Mouse (Mus musculus) spleen, adult 12 weeks (tissue): ENCODE measurements around the gene Kank1.

ENCODE experiments used
- DNase-seq: peaks from one replicate; pipeline ENCODE4 v3.0.0; 2022; ENCODE audit warnings: low spot score

Kank1 gene

DNA sequence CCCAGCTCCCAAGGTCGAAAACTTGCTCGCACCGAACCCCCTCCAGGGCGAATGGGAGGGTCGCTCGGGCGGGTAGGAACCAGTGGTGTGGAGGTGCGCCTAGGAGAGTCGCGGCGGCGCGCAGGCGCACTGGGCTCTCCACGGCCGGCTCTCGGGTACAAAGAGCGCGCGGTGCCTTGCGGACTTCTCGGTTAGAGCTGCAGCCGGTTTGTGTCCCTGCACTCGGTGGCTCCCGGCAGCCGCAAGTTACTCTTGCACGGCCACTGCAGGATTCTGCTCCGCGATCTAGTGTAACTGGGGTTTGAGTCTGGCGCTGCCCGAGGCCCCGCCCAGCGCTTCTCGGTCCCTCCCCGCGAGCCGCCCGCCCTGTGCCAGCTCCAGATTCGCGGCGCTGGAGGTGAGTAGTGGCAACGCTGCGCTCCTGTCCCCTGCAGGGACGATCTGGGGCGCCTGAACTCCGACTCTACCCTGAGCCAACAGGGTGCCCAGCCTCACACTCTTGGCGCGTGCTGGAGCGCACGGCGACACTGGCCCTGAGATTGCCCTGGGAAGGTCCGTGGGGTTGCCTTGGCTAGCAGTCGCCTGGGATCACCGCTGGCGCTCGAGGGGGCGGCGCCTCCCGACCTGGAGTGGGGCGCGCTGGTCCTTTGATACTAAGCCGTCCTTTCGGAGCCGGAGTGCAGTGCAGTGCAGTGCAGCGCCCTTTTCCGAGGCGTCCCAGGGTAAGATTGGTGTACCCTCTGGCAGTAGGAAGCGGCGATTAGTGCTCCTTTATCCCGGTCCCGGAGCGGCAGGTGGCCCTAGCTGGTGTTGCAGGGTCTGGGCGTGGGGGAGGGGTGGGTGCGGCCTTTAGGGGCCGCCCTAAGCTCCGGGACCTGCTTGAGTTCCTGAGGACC lies at the start of gene Kank1:
Gene Kank1 (plus strand): TSS at position 380 of the 896 bp plus-strand sequence.
- no peak for DNase-seq

DNA sequence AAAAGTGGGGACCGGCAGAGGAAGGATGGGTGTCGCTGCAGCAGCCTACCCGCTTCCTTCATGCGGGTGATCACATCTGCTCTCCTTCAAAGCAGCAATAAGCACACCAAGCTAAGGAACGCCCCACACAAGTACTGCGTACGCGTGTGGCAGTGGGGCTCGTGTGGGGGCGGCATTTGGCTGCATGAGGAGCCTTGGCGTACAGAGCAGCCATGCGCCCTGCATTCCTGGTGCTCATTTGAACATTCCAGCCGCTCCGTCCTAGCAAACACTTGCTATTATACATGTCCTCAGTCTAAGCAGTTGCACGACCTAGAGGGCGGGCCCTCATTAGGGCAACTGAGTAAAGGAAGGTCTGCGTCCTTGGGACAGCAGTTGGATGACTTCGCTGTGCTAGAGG lies 49.1 kb upstream of the Kank1 start:
- no peak for DNase-seq

DNA sequence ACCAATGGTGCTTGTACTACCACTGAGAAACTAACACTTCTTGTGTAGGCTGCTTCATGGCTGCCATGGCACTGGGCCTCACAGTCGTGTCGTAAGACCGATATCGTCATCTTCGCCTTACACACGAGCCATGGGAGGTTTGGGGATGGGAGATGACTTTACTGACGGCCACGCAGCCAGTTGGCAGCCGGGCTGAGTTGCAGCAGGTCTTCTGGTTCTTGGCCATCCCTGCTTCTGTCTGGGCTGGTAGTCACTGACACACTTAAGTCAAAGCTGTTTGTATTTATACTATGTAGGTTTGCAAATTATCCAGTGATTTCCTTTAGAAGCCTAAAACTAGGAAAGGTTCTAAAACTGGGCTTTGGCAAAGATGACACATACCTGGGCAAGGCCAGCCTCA lies 43.0 kb upstream of the Kank1 start:
- DNase-seq = no peak

- no peak for DNase-seq
Observed at GRCm38 (mm10) chr19:25200081-25200860, 36.5 kb upstream of the Kank1 start.

- DNase-seq = no peak
Observed at GRCm38 (mm10) chr19:25203077-25203476, 33.7 kb upstream of the Kank1 start.

DNA sequence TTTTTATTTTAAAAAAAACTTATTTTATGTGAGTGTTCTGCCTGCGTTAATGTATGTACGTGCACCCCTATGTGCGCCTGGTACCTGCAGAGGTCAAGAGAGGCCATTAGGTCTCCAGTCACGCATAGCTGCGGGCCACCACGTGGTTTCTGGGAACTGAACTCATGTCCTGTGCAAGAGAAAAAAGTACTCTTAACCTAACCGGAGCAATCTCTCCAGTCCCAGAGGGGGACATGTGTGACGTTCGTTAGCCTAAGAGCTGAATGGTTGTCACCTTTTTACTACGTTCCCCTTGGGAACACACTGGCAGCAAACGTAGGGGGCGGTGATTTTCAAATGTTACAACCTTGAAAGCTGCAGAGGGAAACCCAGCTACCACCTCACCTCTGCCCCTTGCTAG lies 29.8 kb upstream of the Kank1 start:
- DNase-seq = no peak

- no peak for DNase-seq
Observed at GRCm38 (mm10) chr19:25207731-25208361, 28.9 kb upstream of the Kank1 start.

GRCm38 (mm10) chr19:25208596-25209110 lies 28.1 kb upstream of the Kank1 start:
- DNase-seq = no peak

DNA sequence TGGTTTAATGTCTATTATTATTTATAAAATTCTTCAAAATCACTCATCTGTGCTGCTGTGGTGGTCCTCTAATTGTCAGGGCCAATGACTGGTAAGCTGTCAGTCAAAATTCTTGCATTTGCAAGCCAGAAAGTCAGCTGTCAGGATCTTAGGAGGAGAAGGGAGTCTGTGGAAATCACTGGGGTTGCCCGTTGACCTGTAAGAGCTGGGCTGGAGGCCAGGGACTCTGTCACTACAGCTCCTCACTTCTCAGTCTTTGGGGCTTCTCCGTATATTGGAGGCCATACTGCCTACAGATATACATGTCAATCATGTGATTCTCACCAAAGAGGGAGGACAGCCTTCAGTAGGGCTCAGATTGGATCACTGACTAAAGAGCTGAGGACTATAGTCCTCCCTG lies 16.2 kb upstream of the Kank1 start:
- DNase-seq = no peak

GRCm38 (mm10) chr19:25221964-25222640 lies 14.7 kb upstream of the Kank1 start:
- no peak for DNase-seq

DNA sequence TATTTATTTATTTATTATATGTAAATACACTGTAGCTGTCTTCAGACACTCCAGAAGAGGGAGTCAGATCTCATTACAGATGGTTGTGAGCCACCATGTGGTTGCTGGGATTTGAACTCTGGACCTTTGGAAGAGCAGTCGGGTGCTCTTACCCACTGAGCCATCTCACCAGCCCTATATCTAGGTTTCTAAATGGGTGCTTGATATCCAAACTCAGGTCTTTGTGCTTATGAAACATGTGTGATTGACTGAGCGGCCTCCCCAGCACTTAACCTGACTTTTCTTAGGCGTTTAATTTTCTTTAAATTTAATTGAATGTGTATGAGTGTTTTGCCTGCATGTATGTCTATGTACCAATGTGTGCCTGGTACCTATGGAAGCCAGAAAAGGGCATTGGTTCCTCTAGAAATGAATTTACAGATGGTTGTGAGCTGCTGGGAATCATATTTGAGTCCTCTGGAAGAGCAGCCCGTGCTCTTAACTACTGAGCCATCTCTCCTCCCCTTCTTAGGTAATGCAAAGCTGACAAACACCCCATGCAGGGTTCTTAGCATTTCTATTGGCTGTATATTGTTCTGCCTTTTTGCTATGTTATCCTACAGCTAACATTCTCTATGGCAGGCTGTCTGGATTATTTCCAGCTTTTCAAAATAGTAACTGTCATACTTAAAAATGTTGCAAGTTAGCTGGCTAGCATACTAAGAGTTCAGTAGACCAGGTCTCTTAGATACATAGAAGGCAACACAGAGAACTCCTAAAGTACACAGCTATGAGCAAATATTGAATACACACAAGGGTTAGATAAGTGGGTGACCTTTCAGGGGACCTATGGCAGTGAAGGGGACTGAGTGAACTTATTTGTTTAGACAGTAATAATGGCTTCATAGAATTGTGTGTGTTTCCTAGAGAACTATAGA lies 6.5 kb upstream of the Kank1 start:
- no peak for DNase-seq

DNA sequence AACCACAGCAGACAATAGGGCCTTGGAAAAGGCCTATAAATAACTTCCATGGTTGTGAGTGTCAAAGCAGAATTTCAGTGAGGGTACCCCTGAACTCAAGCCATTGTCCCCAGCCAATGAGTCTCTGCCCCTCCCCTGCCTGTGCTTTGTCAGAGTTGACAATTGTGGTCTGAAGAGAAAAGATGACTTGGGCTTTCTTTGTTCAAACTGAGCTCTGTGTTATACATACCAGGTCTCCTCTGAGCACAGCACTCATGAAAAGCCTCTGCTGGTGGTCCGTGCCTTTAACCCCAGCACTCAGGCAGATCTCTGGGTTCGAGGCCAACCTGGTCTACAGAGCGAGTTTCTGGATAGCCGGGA lies 5.8 kb upstream of the Kank1 start:
- DNase-seq = no peak

DNA sequence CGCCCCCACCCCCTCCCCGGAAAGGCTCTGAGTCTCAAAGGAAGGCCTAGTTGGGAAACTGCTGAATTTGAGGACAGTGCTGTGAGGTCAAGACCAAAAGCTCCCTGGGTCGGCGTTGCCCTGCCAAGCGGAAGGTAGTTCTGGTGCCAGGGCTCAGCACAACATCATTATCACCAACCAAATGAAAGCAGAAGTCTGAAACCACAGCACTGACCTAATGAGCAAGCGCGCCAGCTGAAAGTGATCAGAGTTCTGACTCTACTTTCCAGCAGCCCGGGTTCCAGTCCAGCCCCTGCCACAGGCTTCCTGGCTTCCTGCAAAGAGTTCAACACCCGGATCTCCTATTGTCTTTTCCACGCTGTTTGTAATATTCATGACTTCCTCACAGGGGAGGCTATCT lies 4.7 kb upstream of the Kank1 start:
- no peak for DNase-seq

DNA sequence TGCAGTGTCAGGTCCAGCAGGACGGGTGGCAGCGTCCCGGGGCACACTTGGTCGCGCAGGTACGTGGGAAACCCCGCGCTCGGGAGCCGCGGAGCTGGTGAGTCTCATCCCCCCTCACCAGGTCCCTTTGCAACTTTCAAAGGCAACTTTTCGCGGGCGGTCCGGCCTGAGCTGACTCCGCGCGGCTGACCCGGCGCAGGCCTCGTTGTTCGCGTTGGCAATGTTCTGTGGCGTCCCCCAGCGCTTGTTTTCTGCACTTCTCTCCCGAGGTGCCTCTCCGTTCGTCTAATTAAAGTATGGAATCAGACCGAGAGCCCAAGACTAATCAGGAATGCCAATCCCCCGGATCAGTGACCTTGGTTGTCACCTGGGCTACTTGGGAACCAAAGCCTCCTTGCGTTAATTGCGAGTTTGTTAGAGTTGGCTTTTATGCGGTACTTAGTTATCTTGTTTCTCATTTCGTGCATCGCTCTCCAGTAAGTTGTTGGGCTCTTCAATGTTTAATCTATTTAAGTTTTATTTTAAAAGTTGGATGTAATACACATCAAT lies 791 bp downstream of the Kank1 start:
- no peak for DNase-seq

DNA sequence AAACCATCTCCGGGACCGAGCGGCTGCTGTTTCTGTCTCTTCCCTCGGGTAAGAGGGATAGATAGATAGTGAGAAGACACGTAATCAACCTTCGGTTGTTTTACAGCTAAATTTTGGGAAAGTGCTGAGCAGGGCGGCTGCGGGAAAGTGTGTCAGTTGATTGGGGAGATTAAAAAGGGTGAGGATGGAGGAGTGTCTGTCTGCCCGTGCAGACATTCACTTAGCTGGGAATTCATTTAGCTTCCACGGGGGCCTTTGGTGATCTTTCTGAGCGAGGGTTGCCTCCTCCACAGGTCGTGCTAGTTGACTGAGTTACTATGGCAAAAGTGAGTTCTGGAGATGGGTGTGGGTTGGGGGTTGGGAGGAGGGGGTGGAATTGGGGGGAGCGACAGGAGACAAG lies 1.3 kb downstream of the Kank1 start:
- no peak for DNase-seq

DNA sequence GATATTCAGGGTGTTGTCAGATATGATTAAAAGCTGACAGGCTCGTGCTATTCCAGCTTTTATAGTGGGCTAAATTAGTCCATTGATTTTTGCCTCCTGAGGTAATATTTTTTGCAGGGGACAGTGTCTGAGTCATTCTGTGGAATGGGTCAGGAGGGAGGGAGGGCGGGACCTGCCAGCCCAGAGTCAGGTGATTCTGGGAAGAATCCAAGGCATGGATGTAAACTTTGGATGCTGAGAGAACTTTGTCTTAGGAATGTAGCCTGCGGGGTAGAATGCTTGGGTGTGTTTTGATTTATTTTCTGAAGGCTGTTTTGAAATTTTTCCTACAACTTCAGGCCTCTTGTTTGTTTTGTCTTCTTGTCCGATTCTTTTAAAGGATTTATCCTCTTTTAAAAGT lies 6.8 kb downstream of the Kank1 start:
- no peak for DNase-seq

GRCm38 (mm10) chr19:25246062-25246461 lies 9.3 kb downstream of the Kank1 start:
- DNase-seq = no peak

DNA sequence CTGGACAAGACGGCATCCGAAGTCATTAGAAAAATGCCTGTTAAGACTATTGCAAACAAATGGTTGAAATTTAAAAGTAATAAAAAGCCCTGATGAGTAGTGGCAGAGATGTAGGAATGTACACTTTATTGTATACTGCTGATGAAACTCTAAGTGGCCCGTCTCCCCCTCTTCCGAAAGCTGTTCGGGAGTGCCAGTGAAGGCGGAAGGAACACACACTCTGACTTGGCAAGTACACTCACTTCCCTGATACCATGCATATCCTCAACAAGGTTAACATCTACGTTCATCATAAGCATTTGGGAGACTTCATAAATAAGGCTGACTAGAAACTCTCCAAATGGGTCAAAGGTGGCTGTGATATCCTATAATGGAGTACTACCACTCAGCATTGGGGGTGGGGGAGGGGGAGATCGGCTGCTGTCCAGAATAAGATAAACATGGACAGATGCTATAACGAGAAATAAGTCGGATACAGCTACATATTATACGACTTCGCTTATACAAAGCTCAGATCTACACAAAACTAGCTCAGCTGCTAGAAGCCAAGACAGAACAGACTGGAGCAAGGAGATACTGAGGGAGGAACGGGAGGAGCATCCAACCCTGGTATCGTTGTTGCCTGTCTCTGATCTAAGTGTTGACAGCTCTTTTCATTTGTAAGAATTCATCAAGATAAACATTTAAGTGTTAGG lies 11.2 kb downstream of the Kank1 start:
- DNase-seq = no peak

DNA sequence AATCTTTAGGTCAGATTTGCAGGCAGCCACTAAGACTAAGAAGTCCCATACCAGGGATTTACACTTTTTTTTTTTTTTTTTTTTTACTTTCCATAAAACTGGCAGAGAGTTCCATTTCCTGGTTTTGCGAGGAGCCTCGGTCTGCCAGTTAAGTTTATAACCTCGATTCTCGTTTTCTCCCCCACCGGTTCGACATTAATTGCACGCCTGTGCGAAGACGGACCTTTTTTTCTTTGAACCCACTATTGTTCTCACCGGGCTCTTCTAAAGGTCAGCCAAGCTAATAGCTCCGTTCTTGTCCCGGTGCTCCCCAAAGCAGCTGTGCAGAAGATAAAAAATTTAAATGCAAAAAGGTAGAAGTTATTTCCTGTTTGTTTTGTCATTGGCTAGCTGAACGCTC lies 12.5 kb downstream of the Kank1 start:
- DNase-seq = no peak

- DNase-seq = no peak
Observed at GRCm38 (mm10) chr19:25251610-25252140, 14.9 kb downstream of the Kank1 start.
